Mouse (Mus musculus) layer of hippocampus, adult 18-20 months (tissue): Measurements from ENCODE around the gene Thumpd2. TPM values are rescaled to one million over a fixed set of nuclear protein-coding genes. Genes with fewer than 3 reads are reported as not detected.

Experiments
- DNase-seq, 2 experiments: peaks; one replicate each; pipeline ENCODE4 v3.0.0; 2022; ENCODE audit warnings: low spot score in 2 of 2
- total RNA-seq, 2 experiments: library from RNA; stranded (reverse); gene quantifications; 2 replicates each; pipeline ENCODE4 v1.2.3; 2021

Thumpd2 gene
- total RNA-seq, 2 experiments from 2014 or later, result 7.3 TPM

GRCm38 (mm10) chr17:81035354-81035753 lies 29.5 kb downstream of the Thumpd2 start:
- DNase-seq, result no peak

GRCm38 (mm10) chr17:81032957-81033356 lies 31.9 kb downstream of the Thumpd2 start:
- DNase-seq, result no peak

- no peak for DNase-seq
Observed at GRCm38 (mm10) chr17:81031830-81032442, 32.9 kb downstream of the Thumpd2 start.

GRCm38 (mm10) chr17:81027331-81027730 lies 37.6 kb downstream of the Thumpd2 start:
- no peak for DNase-seq

- no peak for DNase-seq
Observed at GRCm38 (mm10) chr17:81017132-81017531, 47.8 kb downstream of the Thumpd2 start.

- peak in 1 of 2 experiments; percentile 79 for DNase-seq
Observed at GRCm38 (mm10) chr17:81015814-81016447, 49.0 kb downstream of the Thumpd2 start.

GRCm38 (mm10) chr17:81010844-81011685 lies 53.8 kb downstream of the Thumpd2 start:
- peak; percentile 51 to 78 for DNase-seq

GRCm38 (mm10) chr17:81010199-81010598 lies 54.7 kb downstream of the Thumpd2 start:
- no peak for DNase-seq

GRCm38 (mm10) chr17:81009112-81009511 lies 55.8 kb downstream of the Thumpd2 start:
- DNase-seq, result no peak

GRCm38 (mm10) chr17:81005292-81005691 lies 59.6 kb downstream of the Thumpd2 start:
- no peak for DNase-seq

GRCm38 (mm10) chr17:81004454-81004853 lies 60.4 kb downstream of the Thumpd2 start:
- DNase-seq, result no peak

GRCm38 (mm10) chr17:81002130-81002529 lies 62.8 kb downstream of the Thumpd2 start:
- no peak for DNase-seq

GRCm38 (mm10) chr17:81001647-81002046 lies 63.2 kb downstream of the Thumpd2 start:
- DNase-seq, result no peak

GRCm38 (mm10) chr17:81001010-81001409 lies 63.9 kb downstream of the Thumpd2 start:
- DNase-seq, result no peak

GRCm38 (mm10) chr17:80998958-80999357 lies 65.9 kb downstream of the Thumpd2 start:
- DNase-seq, result no peak

GRCm38 (mm10) chr17:80997226-80997625 lies 67.7 kb downstream of the Thumpd2 start:
- no peak for DNase-seq

- no peak for DNase-seq
Observed at GRCm38 (mm10) chr17:80991535-80992127, 73.3 kb downstream of the Thumpd2 start.

GRCm38 (mm10) chr17:80982976-80983375 lies 81.9 kb downstream of the Thumpd2 start:
- no peak for DNase-seq

- peak; percentile 91 to 97 for DNase-seq
Observed at GRCm38 (mm10) chr17:80982412-80982787, 82.5 kb downstream of the Thumpd2 start.

GRCm38 (mm10) chr17:80981721-80982411 lies 83.0 kb downstream of the Thumpd2 start:
- DNase-seq, result peak in 1 of 2 experiments; percentile 38

- no peak for DNase-seq
Observed at GRCm38 (mm10) chr17:80980096-80980495, 84.8 kb downstream of the Thumpd2 start.
